Mouse (Mus musculus) forebrain, embryonic 10.5 days (tissue): ENCODE measurements at regions not wholly inside any gene's neighbourhood (a gene's known extent, or its start where the extent isn't known, plus 50 kb on each side); places are given as distances from the start of the nearest gene placed in this dataset.
A peak's percentile ranks its signal among the peaks of the same experiment; 100 is the strongest.

Experiments used
- DNase-seq: peaks from one replicate; pipeline ENCODE4 v3.0.0-alpha.2; 2017; ENCODE audit warnings: low spot score; ENCODE audit errors: extremely low spot score
- H3K27ac ChIP-seq: fragments of 300-500 bp; sonication (generic); 2 replicates; pipeline ENCODE4 v1.5.1; 2016; ENCODE audit warnings: mild to moderate bottlenecking
- H3K27me3 ChIP-seq: fragments of 300-500 bp; sonication (generic); 2 replicates; pipeline ENCODE4 v1.6.1; 2016; ENCODE audit warnings: mild to moderate bottlenecking; ENCODE audit not compliant: poor library complexity, severe bottlenecking
- H3K36me3 ChIP-seq: fragments of 300-500 bp; sonication (generic); replicated peaks from 2 replicates; pipeline ENCODE4 v1.6.1; 2016; ENCODE audit warnings: mild to moderate bottlenecking, moderate library complexity
- H3K4me1 ChIP-seq: fragments of 300-500 bp; sonication (generic); 2 replicates; pipeline ENCODE4 v1.6.1; 2016
- H3K4me3 ChIP-seq: fragments of 300-500 bp; sonication (generic); 2 replicates; pipeline ENCODE4 v1.5.1; 2016; ENCODE audit warnings: mild to moderate bottlenecking, moderate library complexity
- H3K9me3 ChIP-seq: fragments of 300-500 bp; sonication (generic); 2 replicates; pipeline ENCODE4 v1.6.1; 2016; ENCODE audit warnings: mild to moderate bottlenecking, moderate library complexity
- WGBS: fragments of 180-500 bp; shearing (Covaris S2); methylation state at CpG from one replicate; pipeline ENCODE4 v1.1.7; 2016; 5-methylcytosine and 5-hydroxymethylcytosine counted together

- H3K4me1 ChIP-seq, result no peaks in the 10 kb centered on the region
- H3K36me3 ChIP-seq, result no peaks in the 10 kb centered on the region
- no peak overlapping the region for H3K4me3 ChIP-seq
- H3K9me3 ChIP-seq, result no peaks in the 10 kb centered on the region
- DNase-seq, result no peak
- H3K27ac ChIP-seq, result no peak overlapping the region
- H3K27me3 ChIP-seq, result peaks cover 14% of the 10 kb centered on the region; the same call in 1 of the 2 replicates
- 93% methylated on average over 7 of the region's 7 CpGs for WGBS
Observed at GRCm38 (mm10) chr4:99407466-99407865, 111.8 kb downstream of the Gm12689 start.

GRCm38 (mm10) chr4:99423449-99423848 lies 127.7 kb downstream of the Gm12689 start:
- Histone ChIP-seq H3K27me3 (no peaks in the 10 kb centered on the region), H3K36me3 (no peaks in the 10 kb centered on the region), H3K27ac (no peak overlapping the region), H3K4me1 (no peaks in the 10 kb centered on the region), H3K4me3 (no peak overlapping the region), H3K9me3 (no peaks in the 10 kb centered on the region)
- no peak for DNase-seq
- 89% methylated on average over 1 of the region's 1 CpGs for WGBS

GRCm38 (mm10) chr4:99445077-99445754 lies 149.5 kb downstream of the Gm12689 start:
- Histone ChIP-seq H3K9me3 (no peaks in the 10 kb centered on the region), H3K4me3 (peak overlapping the region; percentile 32), H3K27me3 (peaks cover 33% of the 10 kb centered on the region), H3K36me3 (no peaks in the 10 kb centered on the region), H3K27ac (no peak overlapping the region), H3K4me1 (no peaks in the 10 kb centered on the region)
- no peak for DNase-seq
- 52% methylated on average over 28 of the region's 28 CpGs for WGBS

GRCm38 (mm10) chr4:99445755-99446128 lies 150.0 kb downstream of the Gm12689 start:
- no peak for DNase-seq
- 72% methylated on average over 9 of the region's 9 CpGs for WGBS
- H3K4me3 ChIP-seq, result peak overlapping the region; percentile 32

GRCm38 (mm10) chr4:99458984-99459383 lies 163.3 kb downstream of the Gm12689 start:
- Histone ChIP-seq H3K27me3 (peaks cover 82% of the 10 kb centered on the region), H3K9me3 (no peaks in the 10 kb centered on the region), H3K4me3 (peak overlapping the region; percentile 2; the same call in 1 of the 2 replicates), H3K4me1 (peaks cover 32% of the 10 kb centered on the region), H3K27ac (peak overlapping the region; percentile 80), H3K36me3 (no peaks in the 10 kb centered on the region)
- 59% methylated on average over 4 of the region's 4 CpGs for WGBS
- DNase-seq, result no peak

More at GRCm38 (mm10) chr4:99445755-99446128, 150.0 kb downstream of the Gm12689 start:
- no peak overlapping the region for H3K27ac ChIP-seq
- H3K27me3 ChIP-seq, result peaks cover 33% of the 10 kb centered on the region
- H3K9me3 ChIP-seq, result no peaks in the 10 kb centered on the region
- no peaks in the 10 kb centered on the region for H3K4me1 ChIP-seq
- no peaks in the 10 kb centered on the region for H3K36me3 ChIP-seq

- Histone ChIP-seq H3K27ac (peak overlapping the region; percentile 80), H3K9me3 (no peaks in the 10 kb centered on the region), H3K4me3 (peak overlapping the region; percentile 2; the same call in 1 of the 2 replicates), H3K4me1 (peaks cover 32% of the 10 kb centered on the region), H3K36me3 (no peaks in the 10 kb centered on the region), H3K27me3 (peaks cover 85% of the 10 kb centered on the region)
- 3% methylated on average over 14 of the region's 14 CpGs for WGBS
- peak; percentile 85 for DNase-seq
Observed at GRCm38 (mm10) chr4:99459436-99459835, 163.7 kb downstream of the Gm12689 start.

GRCm38 (mm10) chr4:99465493-99465892 lies 169.8 kb downstream of the Gm12689 start:
- Histone ChIP-seq H3K4me3 (no peak overlapping the region), H3K36me3 (no peaks in the 10 kb centered on the region), H3K9me3 (no peaks in the 10 kb centered on the region), H3K4me1 (peaks cover 6% of the 10 kb centered on the region), H3K27me3 (peaks cover 51% of the 10 kb centered on the region), H3K27ac (no peak overlapping the region)
- 85% methylated on average over 9 of the region's 9 CpGs for WGBS
- DNase-seq, result no peak

GRCm38 (mm10) chr4:99475701-99476218 lies 180.1 kb downstream of the Gm12689 start:
- no peak for DNase-seq
- WGBS, result 20% methylated on average over 11 of the region's 11 CpGs

GRCm38 (mm10) chr4:99484271-99484670 lies 171.8 kb upstream of the Foxd3 start:
- Histone ChIP-seq H3K27me3 (no peaks in the 10 kb centered on the region), H3K4me1 (no peaks in the 10 kb centered on the region), H3K9me3 (no peaks in the 10 kb centered on the region), H3K27ac (no peak overlapping the region), H3K4me3 (no peak overlapping the region), H3K36me3 (no peaks in the 10 kb centered on the region)
- DNase-seq, result no peak
- WGBS, result 62% methylated on average over 4 of the region's 4 CpGs

More at GRCm38 (mm10) chr4:99475701-99476218, 180.1 kb downstream of the Gm12689 start:
- Histone ChIP-seq H3K4me1 (peaks cover 12% of the 10 kb centered on the region), H3K4me3 (no peak overlapping the region), H3K9me3 (no peaks in the 10 kb centered on the region), H3K36me3 (no peaks in the 10 kb centered on the region), H3K27ac (no peak overlapping the region; the same call in 1 of the 2 replicates), H3K27me3 (peaks cover 45% of the 10 kb centered on the region)

GRCm38 (mm10) chr4:99491536-99492514 lies 164.3 kb upstream of the Foxd3 start:
- Histone ChIP-seq H3K9me3 (no peaks in the 10 kb centered on the region), H3K4me3 (no peak overlapping the region), H3K27me3 (no peaks in the 10 kb centered on the region), H3K4me1 (0 out of 2 replicates have a peak, but pooled peaks cover 4% of the 10 kb centered on the region), H3K27ac (no peak overlapping the region), H3K36me3 (no peaks in the 10 kb centered on the region)
- no peak for DNase-seq
- WGBS, result 80% methylated on average over 12 of the region's 12 CpGs

GRCm38 (mm10) chr4:99503221-99503744 lies 152.8 kb upstream of the Foxd3 start:
- H3K27me3 ChIP-seq, result peaks cover 51% of the 10 kb centered on the region
- H3K4me3 ChIP-seq, result no peak overlapping the region
- H3K36me3 ChIP-seq, result no peaks in the 10 kb centered on the region
- no peak for DNase-seq
- H3K4me1 ChIP-seq, result peaks cover 12% of the 10 kb centered on the region
- no peaks in the 10 kb centered on the region for H3K9me3 ChIP-seq
- no peak overlapping the region for H3K27ac ChIP-seq
- WGBS, result 60% methylated on average over 10 of the region's 10 CpGs

- no peaks in the 10 kb centered on the region for H3K36me3 ChIP-seq
- no peak overlapping the region for H3K27ac ChIP-seq
- H3K9me3 ChIP-seq, result no peaks in the 10 kb centered on the region
- 64% methylated on average over 6 of the region's 6 CpGs for WGBS
- peaks cover 5% of the 10 kb centered on the region; the same call in 1 of the 2 replicates for H3K4me1 ChIP-seq
- H3K4me3 ChIP-seq, result no peak overlapping the region
- no peaks in the 10 kb centered on the region for H3K27me3 ChIP-seq
- no peak for DNase-seq
Observed at GRCm38 (mm10) chr4:99511993-99512392, 144.1 kb upstream of the Foxd3 start.
